Comparison of ENCODE assay signal across 9 mouse cellular contexts in genomic region chr11:119514967-119515636, GRCm38 (mm10). TPM values are rescaled to one million over a fixed set of nuclear protein-coding genes. Genes with fewer than 3 reads are reported as not detected.
DNase-seq lines count a peak whose midpoint lies in the region; ATAC-seq lines count a peak whose summit lies in the region.
"Had no signal": no experiment of that assay in that cellular context is flagged by ENCODE, and none has a peak within 500 bp of the region (broad histone marks: within the 10 kb centered on the region; RNA-seq: fewer than 3 reads in every experiment).

No protein-coding gene starts in this region.

- H3K27me3 ChIP-seq in megakaryocyte, embryonic 14.5 days (replicated peaks), result peaks cover 95% of the 10 kb centered on the region
- no peaks in the 10 kb centered on the region for H3K27me3 ChIP-seq in embryonic facial prominence, embryonic 14.5 days (replicated peaks; ENCODE audit: control insufficient read depth, insufficient read depth, low read length)
- peaks cover 37% of the 10 kb centered on the region for H3K27me3 ChIP-seq in midbrain, embryonic 10.5 days (ENCODE audit: low read depth, poor library complexity, severe bottlenecking)

- peak overlapping the region; percentile 6 for H3K4me3 ChIP-seq in megakaryocyte, embryonic 14.5 days (replicated peaks)
- peak overlapping the region; percentile 10; the same call in 1 of the 2 replicates for H3K4me3 ChIP-seq in embryonic facial prominence, embryonic 14.5 days (ENCODE audit: low read depth, low read length)
- H3K4me3 ChIP-seq in midbrain, embryonic 10.5 days, result peak overlapping the region; percentile 51
- H3K4me3 ChIP-seq: myocyte had no signal

- H3K9ac ChIP-seq in embryonic facial prominence, embryonic 14.5 days (ENCODE audit: low read depth, low read length), result 0 out of 2 replicates have a peak overlapping the region, but pooled peaks have one; percentile 25

- no peaks in the 10 kb centered on the region for H3K9me3 ChIP-seq in megakaryocyte, embryonic 14.5 days
- H3K9me3 ChIP-seq in embryonic facial prominence, embryonic 14.5 days (ENCODE audit: control insufficient read depth, low read length), result no peaks in the 10 kb centered on the region
- no peaks in the 10 kb centered on the region for H3K9me3 ChIP-seq in midbrain, embryonic 10.5 days (replicated peaks)

- H3K4me1 ChIP-seq in megakaryocyte, embryonic 14.5 days, result peaks cover 12% of the 10 kb centered on the region; the same call in 1 of the 2 replicates
- peaks cover 10% of the 10 kb centered on the region; the same call in 1 of the 2 replicates for H3K4me1 ChIP-seq in embryonic facial prominence, embryonic 14.5 days (ENCODE audit: control insufficient read depth, insufficient read depth, low read length)
- H3K4me1 ChIP-seq in midbrain, embryonic 10.5 days, result peaks cover 54% of the 10 kb centered on the region

- no peak overlapping the region for H3K27ac ChIP-seq in embryonic facial prominence, embryonic 14.5 days (replicated peaks; ENCODE audit: low read depth, low read length)
- H3K27ac ChIP-seq in midbrain, embryonic 10.5 days (replicated peaks), result peak overlapping the region; percentile 85

- peak overlapping the region; percentile 44 for H3K4me2 ChIP-seq in embryonic facial prominence, embryonic 14.5 days (ENCODE audit: low read depth, low read length)

- 3% methylated on average over 21 of the region's 21 CpGs for WGBS in embryonic facial prominence, embryonic 14.5 days
- WGBS in midbrain, embryonic 10.5 days, result 4% methylated on average over 21 of the region's 21 CpGs

- no peaks in the 10 kb centered on the region for H3K36me3 ChIP-seq in megakaryocyte, embryonic 14.5 days (replicated peaks; ENCODE audit: low read length)
- no peaks in the 10 kb centered on the region for H3K36me3 ChIP-seq in embryonic facial prominence, embryonic 14.5 days (ENCODE audit: control insufficient read depth, insufficient read depth, low read length)
- no peaks in the 10 kb centered on the region for H3K36me3 ChIP-seq in midbrain, embryonic 10.5 days

- no peak for ATAC-seq in megakaryocyte, adult 5-6 weeks (ENCODE audit: poor library complexity, severe bottlenecking)
- ATAC-seq in embryonic facial prominence, embryonic 14.5 days (ENCODE audit: low read depth), result peak; percentile 58
- ATAC-seq in activated CD4-positive, CD25-positive, alpha-beta regulatory T cell, adult 4 months, result no peak
- ATAC-seq in CD4-positive, CD25-positive, alpha-beta regulatory T cell, adult 4 months, result no peak

- peak; percentile 82 for DNase-seq in embryonic facial prominence, embryonic 14.5 days (ENCODE audit: low spot score)
- peak; percentile 85 to 94 for DNase-seq in layer of hippocampus, adult 18-20 months (ENCODE audit: low spot score in 2 of 2)
- peak; percentile 89 for DNase-seq in midbrain, embryonic 10.5 days (ENCODE audit: low spot score)
- no peak for DNase-seq in thymus, postnatal 25 days

RNA-seq across cellular contexts. Expression of gene Endov, which starts 24.0 kb away (rescaled TPM):
- polyA plus RNA-seq in megakaryocyte, embryonic 14.5 days (2012; ENCODE audit: insufficient read depth, low replicate concordance), result 8.7 and 10.0 TPM in 2 replicates
- 4.5 and 4.7 TPM in 2 replicates for total RNA-seq in megakaryocyte, adult 5-6 weeks (2015)
- total RNA-seq in megakaryocyte, adult 5-6 weeks (2017), result 5.3 and 5.6 TPM in 2 replicates
- polyA plus RNA-seq in embryonic facial prominence, embryonic 14.5 days (2014; fragmentation: Nextera tagmentation; extraction: Ambion mirVana), result 10.9 and 15.1 TPM in 2 replicates
- 10 to 100 TPM; 34.7 to 36.2 TPM for total RNA-seq in layer of hippocampus, adult 18-20 months (2021)
- polyA plus RNA-seq in midbrain, embryonic 10.5 days (2016; fragmentation: Nextera tagmentation; extraction: Ambion mirVana), result 21.6 and 27.6 TPM in 2 replicates
- polyA plus RNA-seq in activated CD4-positive, CD25-positive, alpha-beta regulatory T cell, adult 4 months (2017; shearing (Covaris generic)), result 10 to 100 TPM; 11.9 to 15.2 TPM
- 10 to 100 TPM; 11.2 to 21.9 TPM for polyA plus RNA-seq in CD4-positive, CD25-positive, alpha-beta regulatory T cell, adult 4 months (2017; shearing (Covaris generic))

RNA-seq across cellular contexts. Expression of gene Nptx1, which starts 32.5 kb away (rescaled TPM):
- 0.62 TPM in 1 of 2 replicates, not detected in the other for polyA plus RNA-seq in megakaryocyte, embryonic 14.5 days (2012; ENCODE audit: insufficient read depth, low replicate concordance)
- total RNA-seq in megakaryocyte, adult 5-6 weeks (2015), result not detected in 2 replicates
- not detected in 2 replicates for total RNA-seq in megakaryocyte, adult 5-6 weeks (2017)
- 1.9 and 2.6 TPM in 2 replicates for polyA plus RNA-seq in embryonic facial prominence, embryonic 14.5 days (2014; fragmentation: Nextera tagmentation; extraction: Ambion mirVana)
- 100 to 1,000 TPM; 492 to 504 TPM for total RNA-seq in layer of hippocampus, adult 18-20 months (2021)
- polyA plus RNA-seq in midbrain, embryonic 10.5 days (2016; fragmentation: Nextera tagmentation; extraction: Ambion mirVana), result 1.1 and 1.6 TPM in 2 replicates
- polyA plus RNA-seq in activated CD4-positive, CD25-positive, alpha-beta regulatory T cell, adult 4 months (2017; shearing (Covaris generic)), result not detected
- not detected for polyA plus RNA-seq in CD4-positive, CD25-positive, alpha-beta regulatory T cell, adult 4 months (2017; shearing (Covaris generic))
